In genomic region chr7:47014564-47015389, GRCm38 (mm10) we compare ENCODE assay signal across 7 mouse cellular contexts. TPM values are rescaled to one million over a fixed set of nuclear protein-coding genes. Genes with fewer than 3 reads are reported as not detected.
DNase-seq lines count a peak whose midpoint lies in the region; ATAC-seq and TF ChIP-seq lines count a peak whose summit lies in the region.

No protein-coding gene starts in this region.

- peaks cover 8% of the 10 kb centered on the region for H3K4me1 ChIP-seq in limb, embryonic 14.5 days (ENCODE audit: control insufficient read depth, insufficient read depth, low read length)

- intact Hi-C loops in gastrocnemius, postnatal 14 days (cut with DNase I; ENCODE audit: low total_unique reads) = loop anchor here (2.0 kb wide), 1 partner anchor 52 kb away; no protein-coding TSS in a partner anchor

- DNase-seq in urinary bladder, postnatal 14 days (ENCODE audit: low spot score) = peak; percentile 59
- no peak for DNase-seq in urinary bladder, adult 2 months (ENCODE audit: low spot score)
- DNase-seq in gastrocnemius, postnatal 14 days = peak; percentile 43
- peak; percentile 42 for DNase-seq in limb, embryonic 14.5 days (ENCODE audit: low spot score)
- peak; percentile 74 for DNase-seq in skeletal muscle tissue, adult 2 months (ENCODE audit: low read depth, low spot score)
- DNase-seq in cerebellum, postnatal 14 days = no peak
- DNase-seq in cerebellum, postnatal 36 days = no peak

- no peaks in the 10 kb centered on the region for H3K27me3 ChIP-seq in limb, embryonic 14.5 days (ENCODE audit: control insufficient read depth, insufficient read depth, low read length)

- H3K36me3 ChIP-seq in limb, embryonic 14.5 days (ENCODE audit: control insufficient read depth, insufficient read depth, low read length) = no peaks in the 10 kb centered on the region

- 59% methylated on average over 10 of the region's 11 CpGs for WGBS in limb, embryonic 14.5 days

- H3K9ac ChIP-seq in limb, embryonic 14.5 days (ENCODE audit: low read depth, low read length, severe bottlenecking) = no peak overlapping the region

- H3K4me2 ChIP-seq in limb, embryonic 14.5 days (replicated peaks; ENCODE audit: low read depth, low read length, severe bottlenecking) = no peak overlapping the region

- ATAC-seq in limb, embryonic 14.5 days (ENCODE audit: low FRiP score, low read depth) = no peak

- H3K9me3 ChIP-seq in limb, embryonic 14.5 days (ENCODE audit: control insufficient read depth, low read length) = no peaks in the 10 kb centered on the region

- no peak overlapping the region for H3K4me3 ChIP-seq in limb, embryonic 14.5 days (replicated peaks; ENCODE audit: low read length)

- no peak for TF ChIP-seq POLR2A in limb, embryonic 14.5 days (IDR thresholded peaks at IDR 0.05; ENCODE audit: borderline replicate concordance, extremely low read depth, insufficient read depth, insufficient read length)

- H3K27ac ChIP-seq in limb, embryonic 14.5 days (replicated peaks; ENCODE audit: low read depth, low read length) = peak overlapping the region; percentile 52; the same call in 1 of the 2 replicates

RNA-seq across cellular contexts. Expression of gene Spty2d1, which starts 6.6 kb away (rescaled TPM):
- polyA plus RNA-seq in urinary bladder, adult 2 months (2012; rRNA removed) = 11.5 and 11.7 TPM in 2 replicates
- total RNA-seq in gastrocnemius, postnatal 14 days (2021) = 1 to 10 TPM; 6.0 to 7.2 TPM
- polyA plus RNA-seq in limb, embryonic 14.5 days (2012; rRNA removed) = 12.5 and 12.8 TPM in 2 replicates
- polyA plus RNA-seq in limb, embryonic 14.5 days (2014; fragmentation: Nextera tagmentation; extraction: Ambion mirVana) = 19.6 and 20.6 TPM in 2 replicates

RNA-seq across cellular contexts. Expression of gene Gm9999, which starts 31.4 kb away (rescaled TPM):
- not detected in 2 replicates for polyA plus RNA-seq in urinary bladder, adult 2 months (2012; rRNA removed)
- total RNA-seq in gastrocnemius, postnatal 14 days (2021) = not detected
- polyA plus RNA-seq in limb, embryonic 14.5 days (2012; rRNA removed) = not detected in 2 replicates
- polyA plus RNA-seq in limb, embryonic 14.5 days (2014; fragmentation: Nextera tagmentation; extraction: Ambion mirVana) = not detected in 2 replicates

RNA-seq across cellular contexts. Expression of gene Tmem86a, which starts 35.6 kb away (rescaled TPM):
- polyA plus RNA-seq in urinary bladder, adult 2 months (2012; rRNA removed) = 15.5 and 23.6 TPM in 2 replicates
- 1 to 10 TPM; 7.2 to 8.1 TPM for total RNA-seq in gastrocnemius, postnatal 14 days (2021)
- 20.6 and 30.0 TPM in 2 replicates for polyA plus RNA-seq in limb, embryonic 14.5 days (2012; rRNA removed)
- 21.0 and 24.1 TPM in 2 replicates for polyA plus RNA-seq in limb, embryonic 14.5 days (2014; fragmentation: Nextera tagmentation; extraction: Ambion mirVana)

RNA-seq across cellular contexts. Expression of gene Uevld, which starts 56.5 kb away (rescaled TPM):
- polyA plus RNA-seq in urinary bladder, adult 2 months (2012; rRNA removed) = 11.7 and 12.0 TPM in 2 replicates
- 10 to 100 TPM; 10.2 TPM for total RNA-seq in gastrocnemius, postnatal 14 days (2021)
- 9.4 and 10.2 TPM in 2 replicates for polyA plus RNA-seq in limb, embryonic 14.5 days (2012; rRNA removed)
- 10.0 and 12.5 TPM in 2 replicates for polyA plus RNA-seq in limb, embryonic 14.5 days (2014; fragmentation: Nextera tagmentation; extraction: Ambion mirVana)

Comparison
In these comparisons a context has a peak if more than half of its experiments do, and no peak if none do; other contexts are left out.
1. DNase-seq: peak in urinary bladder, postnatal 14 days (single experiment), gastrocnemius, postnatal 14 days (single experiment), limb, embryonic 14.5 days (single experiment) and skeletal muscle tissue, adult 2 months (single experiment); none in urinary bladder, adult 2 months (single experiment), cerebellum, postnatal 14 days (0 of 2) and cerebellum, postnatal 36 days (0 of 2).